Mouse (Mus musculus) layer of hippocampus, adult 2 months (tissue): ENCODE results near the gene Aox1. TPM values are rescaled to one million over a fixed set of nuclear protein-coding genes. Genes with fewer than 3 reads are reported as not detected.
A peak's percentile ranks its signal among the peaks of the same experiment; 100 is the strongest.
"Not testable (repeated sequence)": the region's sequence is repeated elsewhere in the genome, so short reads cannot be mapped to it uniquely, and the experiment has no call there.

Source experiments
- DNase-seq, 2 experiments: peaks; one replicate each; pipeline ENCODE4 v3.0.0; 2022; ENCODE audit warnings: low spot score in 2 of 2
- H3K27ac ChIP-seq: fragments of 200-600 bp; 2 replicates; pipeline ENCODE4 v1.8.1; 2022
- H3K4me3 ChIP-seq: fragments of 200-600 bp; 2 replicates; pipeline ENCODE4 v1.8.1; 2022; ENCODE audit warnings: mild to moderate bottlenecking
- CTCF ChIP-seq: fragments of 200-600 bp; conservative IDR thresholded peaks from 2 replicates; pipeline ENCODE4 v1.8.1; 2022; ENCODE audit warnings: antibody characterized with exemption, mild to moderate bottlenecking, moderate library complexity
- long read RNA-seq, 2 experiments: library from polyadenylated mRNA; stranded (forward); transcript quantifications; one replicate each; pipeline ENCODE4 v2.0.0; 2021; ENCODE audit warnings: borderline mapping rate in 2 of 2
- total RNA-seq, 2 experiments: library from RNA; stranded (reverse); gene quantifications; 2 replicates each; pipeline ENCODE4 v1.2.3; 2021

Aox1 gene
- total RNA-seq: 1 to 10 TPM; 3.8 to 4.1 TPM
- long read RNA-seq, experiment 1: 0 reads
- long read RNA-seq, experiment 2, full-length matches to known transcripts: 3 of 6 reads
- long read RNA-seq, experiment 2, partial matches to known transcripts: 2 of 6 reads
- long read RNA-seq, experiment 2, other reads (novel, unspliced or antisense): 1 of 6 reads

DNA sequence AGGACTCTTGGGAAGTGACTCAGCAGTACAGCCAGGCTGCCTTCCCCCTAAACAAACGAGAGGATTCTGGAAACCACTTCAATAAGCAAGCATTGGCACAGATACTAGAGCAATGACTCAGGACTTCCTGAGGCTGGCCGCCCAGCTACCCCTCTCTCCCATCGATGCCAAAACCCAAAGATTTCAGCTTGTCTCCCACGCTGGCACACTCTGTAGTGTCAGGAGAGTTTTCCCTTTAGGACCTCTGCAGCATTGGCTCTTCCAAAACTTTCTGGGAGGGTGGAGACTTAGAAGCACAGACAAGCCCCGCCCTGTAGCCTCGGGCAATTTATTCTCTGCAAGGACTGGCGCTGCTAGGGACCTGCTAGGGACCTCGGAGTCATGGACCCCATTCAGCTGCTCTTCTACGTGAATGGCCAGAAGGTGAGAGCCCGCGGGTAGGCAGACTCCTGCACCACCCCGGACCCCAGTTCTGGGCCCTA, at the start of gene Aox1:
TSS of gene Aox1 (plus strand) at position 296 of the 482 bp plus-strand sequence.
- no peak for TF ChIP-seq CTCF
- peak; percentile 12 to 29 for DNase-seq
- Histone ChIP-seq H3K4me3 (peak within 1 kb of the TSS; percentile 50), H3K27ac (peak within 1 kb of the TSS; percentile 87)

- H3K27ac ChIP-seq: no peak overlapping the region
- no peak for DNase-seq
- TF ChIP-seq CTCF: no peak
- no peak overlapping the region for H3K4me3 ChIP-seq
These were observed 40.6 kb upstream of the Aox1 start for GRCm38 (mm10) chr1:57989052-57989600.

- TF ChIP-seq CTCF: no peak
- DNase-seq: no peak
- Histone ChIP-seq H3K4me3 (no peak overlapping the region), H3K27ac (no peak overlapping the region)
These were observed 38.5 kb upstream of the Aox1 start for GRCm38 (mm10) chr1:57991277-57991676.

- TF ChIP-seq CTCF: 0 out of 2 replicates have a peak, but pooled peaks have one; percentile 12
- DNase-seq: peak; percentile 90 to 91
- Histone ChIP-seq H3K4me3 (peak within 1 kb of the TSS; percentile 89), H3K27ac (peak within 1 kb of the TSS; percentile 90)
These were observed 34.1 kb upstream of the Aox1 start, which contains the start of gene Sgo2a for GRCm38 (mm10) chr1:57995432-57996132. Gene Sgo2a (plus strand): TSS chr1:57995971.

DNA sequence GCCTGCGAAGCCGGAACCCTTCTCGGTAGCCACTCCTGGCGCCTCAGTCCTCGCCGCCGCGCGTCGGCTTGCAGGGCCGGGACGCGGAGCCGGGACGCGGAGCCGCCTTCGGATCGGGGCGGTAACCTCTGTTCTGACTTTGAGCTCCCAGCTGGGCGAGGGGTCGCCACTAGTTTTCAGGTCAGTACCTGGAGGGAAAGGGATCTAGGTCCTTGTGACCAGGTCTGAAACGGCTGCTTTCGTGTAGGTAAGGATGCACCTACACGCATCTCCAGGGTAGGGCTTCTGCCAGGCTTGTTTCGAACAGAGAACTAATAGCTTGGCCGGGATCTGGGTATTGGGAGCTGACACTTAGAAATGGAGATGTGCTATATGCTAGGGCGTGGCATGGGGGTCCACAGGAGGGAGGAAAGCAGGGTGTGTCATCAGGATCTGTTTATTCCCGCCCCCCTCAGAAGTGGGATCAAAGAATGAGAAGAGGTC, 33.6 kb upstream of the Aox1 start:
- Histone ChIP-seq H3K27ac (no peak overlapping the region), H3K4me3 (peak overlapping the region; percentile 89)
- no peak for DNase-seq
- TF ChIP-seq CTCF: no peak

GRCm38 (mm10) chr1:57998146-57998545, 31.6 kb upstream of the Aox1 start:
- DNase-seq: no peak
- Histone ChIP-seq H3K4me3 (no peak overlapping the region), H3K27ac (no peak overlapping the region)
- no peak for TF ChIP-seq CTCF

DNA sequence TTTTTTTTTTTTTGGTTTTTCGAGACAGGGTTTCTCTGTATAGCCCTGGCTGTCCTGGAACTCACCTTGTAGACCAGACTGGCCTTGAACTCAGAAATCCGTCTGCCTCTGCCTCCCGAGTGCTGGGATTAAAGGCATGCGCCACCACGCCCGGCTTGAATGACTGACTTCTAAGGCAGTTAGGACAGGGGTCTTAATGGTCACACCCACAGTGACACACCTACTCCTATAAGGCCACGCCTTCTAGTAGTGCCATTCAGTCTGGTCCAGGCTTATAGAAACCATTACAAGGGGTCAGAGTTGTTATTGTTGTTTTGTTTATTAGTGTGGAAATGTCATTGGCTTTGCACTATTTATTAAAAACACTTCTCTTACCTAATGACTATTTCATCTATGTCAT, 23.3 kb upstream of the Aox1 start:
- not testable (repeated sequence) for H3K4me3 ChIP-seq, H3K27ac ChIP-seq, DNase-seq

- Histone ChIP-seq H3K27ac (no peak within 1 kb of the TSS), H3K4me3 (no peak within 1 kb of the TSS)
- DNase-seq: no peak
- no peak for TF ChIP-seq CTCF
These were observed 10.9 kb upstream of the Aox1 start, which contains the start of gene Kctd18 for GRCm38 (mm10) chr1:58018856-58019255. Gene Kctd18 (minus strand): TSS chr1:58018956.

DNA sequence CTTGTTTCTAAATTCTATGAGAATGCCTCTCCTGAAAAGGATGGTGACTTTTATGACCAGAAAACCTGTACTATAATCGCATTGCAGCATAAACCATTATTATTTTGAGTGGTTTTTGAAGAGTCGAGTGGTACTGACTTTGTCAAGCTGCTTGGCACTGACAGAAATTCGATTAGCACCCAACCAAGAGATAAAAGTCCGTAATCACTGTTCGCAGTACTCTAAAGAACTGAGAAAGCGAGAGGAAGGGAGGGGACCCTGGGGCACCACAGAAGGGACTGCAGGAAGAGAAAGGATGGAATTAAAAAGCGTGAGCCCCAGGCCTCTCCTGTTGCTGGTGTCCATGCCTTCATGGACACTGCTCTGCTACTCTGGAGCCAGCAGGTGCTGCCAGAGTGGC, 2.0 kb upstream of the Aox1 start:
- no peak for DNase-seq
- no peak for TF ChIP-seq CTCF
- Histone ChIP-seq H3K4me3 (no peak overlapping the region), H3K27ac (no peak overlapping the region)

DNA sequence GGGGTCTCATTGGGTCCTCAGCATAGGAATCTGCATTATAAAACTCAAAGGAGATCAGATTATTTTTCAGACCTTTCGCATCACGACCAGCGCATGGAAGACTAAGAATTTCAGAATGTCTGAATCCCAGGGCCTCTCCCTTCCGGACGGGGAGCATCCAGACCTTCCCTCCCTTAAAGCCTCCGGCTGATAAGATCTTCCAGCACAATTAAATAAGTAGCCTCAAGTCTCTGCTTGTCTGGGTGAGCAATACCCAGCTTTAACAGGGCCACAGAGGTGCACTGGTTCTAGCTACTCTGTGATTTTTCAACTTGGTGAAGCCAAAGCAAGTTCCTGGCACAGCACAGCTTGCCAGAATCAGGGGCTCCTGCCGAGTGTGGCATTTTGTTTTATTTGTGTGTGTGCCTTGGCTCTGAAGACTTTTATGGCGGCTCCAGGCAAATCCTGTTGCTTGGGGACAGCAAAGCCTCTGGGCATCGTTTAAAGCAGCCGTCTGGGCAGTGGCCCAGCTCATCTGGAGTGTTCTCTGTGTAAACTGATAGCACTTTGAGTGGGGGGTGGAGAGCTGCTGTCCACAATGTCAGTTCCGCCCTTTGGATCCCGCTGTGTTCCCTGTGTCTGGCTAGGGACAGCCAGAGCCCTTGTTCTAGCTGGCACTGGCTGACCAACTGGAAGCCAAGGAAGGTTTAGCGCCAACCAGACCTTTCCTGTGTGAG, 583 bp downstream of the Aox1 start:
- peak; percentile 21 to 36 for DNase-seq
- no peak for TF ChIP-seq CTCF
- peak overlapping the region; percentile 87 for H3K27ac ChIP-seq
- peak overlapping the region; percentile 50 for H3K4me3 ChIP-seq

DNA sequence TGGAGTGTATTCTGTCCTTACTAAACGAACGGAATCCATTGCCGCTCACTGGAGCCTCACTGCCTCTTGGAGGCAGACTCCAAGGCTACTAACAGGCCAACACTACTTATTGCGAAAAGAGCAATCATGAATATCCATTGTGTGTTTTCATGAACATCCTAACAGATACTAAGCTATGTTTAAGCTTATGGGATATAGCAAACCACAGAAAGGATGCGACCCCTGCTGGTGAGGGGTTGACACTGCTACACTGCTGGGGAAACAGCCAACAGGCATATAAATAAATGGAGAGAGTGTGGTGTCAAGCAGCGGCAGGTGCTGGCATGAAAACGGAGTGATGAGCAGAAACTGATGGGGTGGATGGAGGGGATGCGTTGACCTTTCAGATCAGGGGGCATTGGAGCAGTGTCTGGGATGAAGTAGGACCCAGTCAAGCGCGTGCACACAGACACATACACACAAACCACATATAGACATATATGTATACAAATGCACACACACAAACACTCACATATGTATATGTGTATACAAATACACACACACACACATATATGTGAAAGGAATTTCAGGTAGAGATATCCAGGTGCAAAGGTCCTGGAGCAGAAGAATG, 1.5 kb downstream of the Aox1 start:
- Histone ChIP-seq H3K4me3 (peak overlapping the region; percentile 31; the same call in 1 of the 2 replicates), H3K27ac (peak overlapping the region; percentile 87)
- TF ChIP-seq CTCF: peak; percentile 83
- peak in 1 of 2 experiments; percentile 46 for DNase-seq

DNA sequence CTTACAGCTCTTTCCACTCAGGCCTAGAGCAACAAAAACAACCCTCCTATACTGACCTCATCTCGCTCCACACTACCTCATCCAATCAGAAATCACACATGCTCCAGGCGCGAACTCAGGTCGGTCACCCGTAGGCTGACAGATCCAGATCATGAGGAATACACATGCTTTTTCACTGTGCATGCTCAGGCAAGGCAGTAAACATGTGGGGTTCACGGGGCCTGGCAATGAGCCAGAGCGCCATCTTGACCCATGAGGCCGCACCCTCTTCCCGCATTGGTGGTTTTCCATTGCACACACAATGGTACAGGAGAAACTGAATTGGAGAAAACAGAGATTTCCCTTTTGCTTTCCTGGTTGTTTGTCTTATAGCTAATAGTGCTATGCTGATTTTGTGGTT, 7.6 kb downstream of the Aox1 start:
- not testable (repeated sequence) for DNase-seq, H3K27ac ChIP-seq, H3K4me3 ChIP-seq
